Mouse (Mus musculus) CH12.LX (cell line): ENCODE measurements at regions not wholly inside any gene's neighbourhood (a gene's known extent, or its start where the extent isn't known, plus 50 kb on each side); places are given as distances from the start of the nearest gene placed in this dataset.

Source experiments
- BHLHE40 ChIP-seq: IDR thresholded peaks from 2 replicates; pipeline ENCODE4 v1.6.1; 2011; ENCODE audit warnings: mild to moderate bottlenecking, low read depth, low read length, improper control_type of control experiment
- CTCF ChIP-seq, 2 experiments: IDR thresholded peaks in 1 of 2; conservative IDR thresholded peaks in 1 of 2; 2 replicates each; pipeline ENCODE4 v1.5.1; 2011 to 2012; ENCODE audit warnings: low read depth in 2 of 2, low read length in 2 of 2, improper control_type of control experiment in 1 of 2, inconsistent platforms in 1 of 2, mild to moderate bottlenecking in 1 of 2, moderate library complexity in 1 of 2
- EP300 ChIP-seq: IDR thresholded peaks from 2 replicates; pipeline ENCODE4 v1.6.1; 2011; ENCODE audit warnings: low read length, improper control_type of control experiment
- ETS1 ChIP-seq: conservative IDR thresholded peaks from 2 replicates; pipeline ENCODE4 v1.6.1; 2012; ENCODE audit warnings: low read depth, mild to moderate bottlenecking, inconsistent platforms, low read length, improper control_type of control experiment, moderate library complexity
- MAFK ChIP-seq: IDR thresholded peaks from 2 replicates; pipeline ENCODE4 v1.6.1; 2011; ENCODE audit warnings: low read length, improper control_type of control experiment; ENCODE audit not compliant: insufficient replicate concordance
- POLR2A ChIP-seq: IDR thresholded peaks from 2 replicates; pipeline ENCODE4 v1.6.1; 2011; ENCODE audit warnings: low read depth, mild to moderate bottlenecking, improper control_type of control experiment, low read length
- TBP ChIP-seq: conservative IDR thresholded peaks from 2 replicates; pipeline ENCODE4 v1.6.1; 2011; ENCODE audit warnings: low read depth, low read length, improper control_type of control experiment
- ZC3H11A ChIP-seq: IDR thresholded peaks from 2 replicates; pipeline ENCODE4 v1.6.1; 2012; ENCODE audit warnings: low read depth, mild to moderate bottlenecking, inconsistent platforms, low read length, improper control_type of control experiment

- no peak for TF ChIP-seq EP300
- no peak for TF ChIP-seq BHLHE40
- TF ChIP-seq ZC3H11A, result no peak
- TF ChIP-seq MAFK, result no peak
- no peak for TF ChIP-seq CTCF (conservative IDR thresholded peaks at IDR 0.05 in 1 of 2, IDR thresholded peaks at IDR 0.05 in 1 of 2; ENCODE audit: low read depth in 2 of 2, low read length in 2 of 2)
- no peak for TF ChIP-seq POLR2A
- no peak for TF ChIP-seq TBP
- no peak for TF ChIP-seq ETS1
Observed at GRCm38 (mm10) chr15:64512615-64513014, 304.9 kb upstream of the Gm21798 start.
